ENCODE assay signal across 29 mouse cellular contexts in genomic region chr6:127693681-127694080, GRCm38 (mm10).
A peak's percentile ranks its signal among the peaks of the same experiment; 100 is the strongest.
DNase-seq lines count a peak whose midpoint lies in the region; ATAC-seq lines count a peak whose summit lies in the region.
"Had no signal": no experiment of that assay in that cellular context is flagged by ENCODE, and none has a peak within 500 bp of the region (broad histone marks: within the 10 kb centered on the region; RNA-seq: fewer than 3 reads in every experiment).

No protein-coding gene starts in this region.

- ATAC-seq in forebrain, embryonic 11.5 days (replicated peaks; ENCODE audit: low FRiP score), result no peak
- ATAC-seq: CD4-positive, CD25-positive, alpha-beta regulatory T cell, adult 4 months; forebrain, embryonic 15.5 days; hindbrain, embryonic 16.5 days; intestine, embryonic 15.5 days; Patski had no signal

- no peaks in the 10 kb centered on the region for H3K9me3 ChIP-seq in forebrain, embryonic 11.5 days (ENCODE audit: control insufficient read depth, low read length)
- H3K9me3 ChIP-seq: embryonic facial prominence, embryonic 12.5 days; embryonic facial prominence, embryonic 15.5 days; forebrain, embryonic 12.5 days; forebrain, embryonic 15.5 days; heart, embryonic 12.5 days; heart, embryonic 15.5 days; hindbrain, embryonic 10.5 days; hindbrain, embryonic 13.5 days; intestine, embryonic 15.5 days had no signal

- no peak overlapping the region for H3K4me3 ChIP-seq in forebrain, embryonic 11.5 days (ENCODE audit: low read depth, low read length)
- H3K4me3 ChIP-seq: embryonic facial prominence, embryonic 12.5 days; embryonic facial prominence, embryonic 15.5 days; forebrain, embryonic 12.5 days; forebrain, embryonic 15.5 days; gastrocnemius, adult 2 months; heart, embryonic 12.5 days; heart, embryonic 15.5 days; hindbrain, embryonic 10.5 days; hindbrain, embryonic 13.5 days; intestine, embryonic 15.5 days had no signal

- peak; percentile 19 for DNase-seq in layer of hippocampus, adult 11-12 months (ENCODE audit: low spot score)
- DNase-seq in layer of hippocampus, adult 9-11 months, result no peak
- peak; percentile 20 for DNase-seq in 3T3-L1 (ENCODE audit: low read depth, low spot score)
- DNase-seq in NIH3T3 (ENCODE audit: low read depth), result peak; percentile 54
- no peak for DNase-seq in forebrain, embryonic 11.5 days (ENCODE audit: low spot score)
- DNase-seq in lung, postnatal 4 days, result no peak
- DNase-seq: adrenal gland, postnatal 10 days; adrenal gland, postnatal 36 days; cerebellum, adult 11 months; cerebellum, adult 2 months; cerebellum, adult 9-11 months; cerebellum, postnatal 25 days; gastrocnemius, adult 2 months; gastrocnemius, postnatal 14 days; heart, adult 11 months; heart, postnatal 10 days; heart, postnatal 36 days had no signal

- no peaks in the 10 kb centered on the region for H3K36me3 ChIP-seq in forebrain, embryonic 11.5 days (ENCODE audit: control insufficient read depth, insufficient read depth, low read length)
- H3K36me3 ChIP-seq: embryonic facial prominence, embryonic 12.5 days; embryonic facial prominence, embryonic 15.5 days; forebrain, embryonic 15.5 days; heart, embryonic 12.5 days; heart, embryonic 15.5 days; intestine, embryonic 15.5 days had no signal

- 92% methylated on average over 7 of the region's 7 CpGs for WGBS in forebrain, embryonic 11.5 days

- no peaks in the 10 kb centered on the region for H3K27me3 ChIP-seq in forebrain, embryonic 11.5 days (ENCODE audit: control insufficient read depth, insufficient read depth, low read length)
- H3K27me3 ChIP-seq: embryonic facial prominence, embryonic 12.5 days; embryonic facial prominence, embryonic 15.5 days; forebrain, embryonic 12.5 days; forebrain, embryonic 15.5 days; hindbrain, embryonic 13.5 days; intestine, embryonic 15.5 days had no signal

- H3K4me2 ChIP-seq in forebrain, embryonic 11.5 days (ENCODE audit: low read depth, low read length, severe bottlenecking), result no peak overlapping the region
- H3K4me2 ChIP-seq: embryonic facial prominence, embryonic 12.5 days; embryonic facial prominence, embryonic 15.5 days; forebrain, embryonic 12.5 days; forebrain, embryonic 15.5 days; heart, embryonic 12.5 days; heart, embryonic 15.5 days; hindbrain, embryonic 13.5 days; intestine, embryonic 15.5 days had no signal

- H3K27ac ChIP-seq in forebrain, embryonic 11.5 days (ENCODE audit: low read depth, low read length), result no peak overlapping the region
- H3K27ac ChIP-seq: embryonic facial prominence, embryonic 12.5 days; embryonic facial prominence, embryonic 15.5 days; forebrain, embryonic 12.5 days; forebrain, embryonic 15.5 days; gastrocnemius, adult 2 months; heart, embryonic 15.5 days; hindbrain, embryonic 10.5 days; intestine, embryonic 15.5 days had no signal

- no peaks in the 10 kb centered on the region for H3K4me1 ChIP-seq in forebrain, embryonic 11.5 days (replicated peaks; ENCODE audit: control insufficient read depth, insufficient read depth, low read length)
- H3K4me1 ChIP-seq: heart, embryonic 15.5 days; hindbrain, embryonic 13.5 days; intestine, embryonic 15.5 days had no signal

- H3K9ac ChIP-seq in forebrain, embryonic 11.5 days (ENCODE audit: low read length), result no peak overlapping the region
- H3K9ac ChIP-seq: embryonic facial prominence, embryonic 12.5 days; embryonic facial prominence, embryonic 15.5 days; forebrain, embryonic 12.5 days; forebrain, embryonic 15.5 days; heart, embryonic 12.5 days; heart, embryonic 15.5 days; hindbrain, embryonic 13.5 days; intestine, embryonic 15.5 days had no signal

Comparison
In these comparisons a context has a peak if more than half of its experiments do, and no peak if none do; other contexts are left out.
1. DNase-seq: peak in layer of hippocampus, adult 11-12 months (single experiment), 3T3-L1 (single experiment) and NIH3T3 (single experiment); none in layer of hippocampus, adult 9-11 months (single experiment), forebrain, embryonic 11.5 days (single experiment) and lung, postnatal 4 days (0 of 2).